Mouse (Mus musculus) bone marrow macrophage, adult 2 months (primary cell): ENCODE measurements at regions not wholly inside any gene's neighbourhood (a gene's known extent, or its start where the extent isn't known, plus 50 kb on each side); places are given as distances from the start of the nearest gene placed in this dataset.

Experiments
- CTCF ChIP-seq: IDR thresholded peaks from 2 replicates; pipeline ENCODE4 v1.5.1; 2012; ENCODE audit warnings: low read depth, mild to moderate bottlenecking, low read length, moderate library complexity
- POLR2A ChIP-seq: IDR thresholded peaks from 2 replicates; pipeline ENCODE4 v1.6.1; 2012; ENCODE audit warnings: mild to moderate bottlenecking, low read depth, low read length, borderline replicate concordance

GRCm38 (mm10) chr8:115476071-115476470 is 231.5 kb downstream of the Maf start:
- TF ChIP-seq CTCF (no peak), POLR2A (no peak)
